Mouse (Mus musculus) hindbrain, embryonic 13.5 days (tissue): ENCODE results near the gene 2010111I01Rik. TPM values are rescaled to one million over a fixed set of nuclear protein-coding genes. Genes with fewer than 3 reads are reported as not detected.

ENCODE experiments used
- ATAC-seq: fragments of 200-750 bp; cut with Nextera tagmentation; 2 replicates; pipeline ENCODE4 v1.8.0; 2017; ENCODE audit warnings: moderate TSS enrichment; ENCODE audit not compliant: low FRiP score
- H3K27ac ChIP-seq: fragments of 300-500 bp; sonication (generic); 2 replicates; pipeline ENCODE4 v1.5.1; 2015; ENCODE audit warnings: inconsistent platforms, mild to moderate bottlenecking, moderate library complexity
- H3K27me3 ChIP-seq: fragments of 300-500 bp; sonication (generic); 2 replicates; pipeline ENCODE4 v1.6.1; 2015; ENCODE audit warnings: mild to moderate bottlenecking, inconsistent platforms
- H3K36me3 ChIP-seq: fragments of 300-500 bp; sonication (generic); 2 replicates; pipeline ENCODE4 v1.6.1; 2015; ENCODE audit warnings: mild to moderate bottlenecking, inconsistent platforms
- H3K4me1 ChIP-seq: fragments of 300-500 bp; sonication (generic); replicated peaks from 2 replicates; pipeline ENCODE4 v1.6.1; 2015; ENCODE audit warnings: inconsistent platforms
- H3K4me2 ChIP-seq: fragments of 300-500 bp; sonication (generic); 2 replicates; pipeline ENCODE4 v1.6.1; 2015; ENCODE audit warnings: inconsistent platforms, mild to moderate bottlenecking, moderate library complexity
- H3K4me3 ChIP-seq: fragments of 300-500 bp; sonication (generic); 2 replicates; pipeline ENCODE4 v1.5.1; 2015; ENCODE audit warnings: mild to moderate bottlenecking, inconsistent platforms
- H3K9ac ChIP-seq: fragments of 300-500 bp; sonication (generic); 2 replicates; pipeline ENCODE4 v1.6.1; 2015; ENCODE audit warnings: mild to moderate bottlenecking, inconsistent platforms
- H3K9me3 ChIP-seq: fragments of 300-500 bp; sonication (generic); 2 replicates; pipeline ENCODE4 v1.6.1; 2016; ENCODE audit warnings: inconsistent platforms
- WGBS: fragments of 180-500 bp; shearing (Covaris S2); methylation state at CpG from one replicate; pipeline ENCODE4 v1.1.7; 2015; 5-methylcytosine and 5-hydroxymethylcytosine counted together
- polyA plus RNA-seq: library from polyadenylated mRNA; unstranded; fragments of >200 nt; fragmentation: Nextera tagmentation; extraction: Ambion mirVana; gene quantifications from 2 replicates; pipeline ENCODE4 v1.2.1, GENCODE M21; 2015

The 2010111I01Rik gene
- polyA plus RNA-seq, 1 experiment from 2014 or later, result 36.5 TPM

DNA sequence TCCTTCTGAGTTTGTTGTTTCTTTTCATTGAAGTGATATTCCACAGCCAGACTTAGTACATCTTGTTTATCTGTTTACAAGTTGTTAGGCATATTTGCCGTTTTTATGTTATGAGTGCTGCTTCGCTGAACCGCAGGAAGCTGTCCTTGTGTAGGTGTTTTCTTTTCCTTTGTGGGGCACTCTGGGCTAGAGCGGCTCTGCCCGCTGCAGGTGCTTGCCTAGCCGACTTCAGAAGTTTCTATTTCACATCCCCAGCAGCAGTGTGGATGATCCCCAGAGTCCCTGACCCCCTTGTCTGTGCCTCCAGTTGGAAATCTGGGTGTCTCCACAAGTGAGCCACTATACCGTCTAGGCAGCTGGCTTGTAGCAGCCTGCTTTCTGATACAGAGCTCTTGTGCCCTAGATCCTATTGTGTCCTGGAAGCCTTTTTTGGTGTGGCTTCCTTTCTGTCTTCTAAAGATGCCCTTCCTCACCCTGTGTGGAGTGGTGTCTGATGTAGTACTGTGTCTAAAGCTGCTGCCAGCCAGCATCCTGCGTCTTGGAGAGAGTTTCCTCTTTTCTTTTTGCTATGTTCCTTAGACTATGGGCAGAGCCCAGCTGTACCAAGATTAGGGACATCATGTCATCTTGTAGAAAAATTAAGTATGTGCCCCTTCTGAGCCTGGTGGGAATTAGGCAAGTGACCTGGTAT lies 285.2 kb downstream of the 2010111I01Rik start:
- Histone ChIP-seq H3K4me1 (peaks cover 10% of the 10 kb centered on the region; the same call in 1 of the 2 replicates), H3K9ac (no peak overlapping the region), H3K36me3 (no peaks in the 10 kb centered on the region), H3K9me3 (no peaks in the 10 kb centered on the region), H3K4me3 (no peak overlapping the region), H3K27ac (no peak overlapping the region), H3K27me3 (no peaks in the 10 kb centered on the region), H3K4me2 (no peak overlapping the region)
- ATAC-seq, result no peak
- WGBS, result 83% methylated on average over 8 of the region's 8 CpGs

GRCm38 (mm10) chr13:63250441-63250980 lies 285.8 kb downstream of the 2010111I01Rik start:
- Histone ChIP-seq H3K27me3 (no peaks in the 10 kb centered on the region), H3K9me3 (no peaks in the 10 kb centered on the region), H3K9ac (no peak overlapping the region), H3K4me1 (0 out of 2 replicates have a peak, but pooled peaks cover 8% of the 10 kb centered on the region), H3K4me2 (no peak overlapping the region), H3K36me3 (no peaks in the 10 kb centered on the region), H3K4me3 (no peak overlapping the region), H3K27ac (no peak overlapping the region)
- 95% methylated on average over 8 of the region's 8 CpGs for WGBS
- no peak for ATAC-seq

- ATAC-seq, result no peak
- Histone ChIP-seq H3K36me3 (no peaks in the 10 kb centered on the region), H3K9ac (no peak overlapping the region), H3K27ac (no peak overlapping the region), H3K4me1 (peaks cover 10% of the 10 kb centered on the region; the same call in 1 of the 2 replicates), H3K27me3 (no peaks in the 10 kb centered on the region), H3K4me2 (no peak overlapping the region), H3K9me3 (no peaks in the 10 kb centered on the region), H3K4me3 (no peak overlapping the region)
- WGBS, result 73% methylated on average over 12 of the region's 12 CpGs
Observed at GRCm38 (mm10) chr13:63251118-63251889, 286.6 kb downstream of the 2010111I01Rik start.

- ATAC-seq, result no peak
- no peaks in the 10 kb centered on the region for H3K27me3 ChIP-seq
- no peak overlapping the region for H3K4me2 ChIP-seq
- 97% methylated on average over 2 of the region's 2 CpGs for WGBS
- no peak overlapping the region for H3K4me3 ChIP-seq
- peaks cover 10% of the 10 kb centered on the region; the same call in 1 of the 2 replicates for H3K4me1 ChIP-seq
- no peaks in the 10 kb centered on the region for H3K9me3 ChIP-seq
- no peak overlapping the region for H3K27ac ChIP-seq
- H3K9ac ChIP-seq, result no peak overlapping the region
- H3K36me3 ChIP-seq, result 0 out of 2 replicates have a peak, but pooled peaks cover 5% of the 10 kb centered on the region
Observed at GRCm38 (mm10) chr13:63252295-63253010, 287.8 kb downstream of the 2010111I01Rik start.

DNA sequence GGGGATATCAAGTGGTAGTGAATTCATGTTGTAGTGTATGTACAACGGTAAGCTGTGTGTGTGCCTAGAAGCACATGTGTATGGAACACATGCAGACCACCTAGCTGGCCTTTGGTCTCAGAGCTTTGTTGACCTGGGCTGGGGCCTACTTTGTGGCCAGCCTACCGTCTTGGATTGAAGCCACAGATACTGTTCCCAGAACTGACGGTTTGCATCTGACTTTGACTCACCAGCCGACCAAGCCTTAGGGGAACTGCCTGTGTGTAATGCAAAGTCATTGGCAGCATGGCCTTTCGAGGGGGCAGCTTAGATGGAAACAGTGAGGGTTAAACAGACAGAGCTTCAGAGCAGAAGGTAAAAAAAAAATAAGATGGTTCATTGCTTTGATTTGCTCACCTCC lies 288.5 kb downstream of the 2010111I01Rik start:
- Histone ChIP-seq H3K4me2 (no peak overlapping the region), H3K9me3 (no peaks in the 10 kb centered on the region), H3K27me3 (no peaks in the 10 kb centered on the region), H3K9ac (no peak overlapping the region), H3K36me3 (0 out of 2 replicates have a peak, but pooled peaks cover 5% of the 10 kb centered on the region), H3K4me1 (peaks cover 10% of the 10 kb centered on the region; the same call in 1 of the 2 replicates), H3K27ac (no peak overlapping the region), H3K4me3 (no peak overlapping the region)
- no peak for ATAC-seq
- 81% methylated on average over 5 of the region's 5 CpGs for WGBS

GRCm38 (mm10) chr13:63253886-63254636 lies 289.4 kb downstream of the 2010111I01Rik start:
- H3K27me3 ChIP-seq, result no peaks in the 10 kb centered on the region
- peaks cover 14% of the 10 kb centered on the region; the same call in 1 of the 2 replicates for H3K4me1 ChIP-seq
- ATAC-seq, result no peak
- H3K4me2 ChIP-seq, result no peak overlapping the region
- no peaks in the 10 kb centered on the region for H3K9me3 ChIP-seq
- no peak overlapping the region for H3K9ac ChIP-seq
- H3K4me3 ChIP-seq, result no peak overlapping the region
- H3K36me3 ChIP-seq, result 0 out of 2 replicates have a peak, but pooled peaks cover 5% of the 10 kb centered on the region
- no peak overlapping the region for H3K27ac ChIP-seq
- 93% methylated on average over 7 of the region's 7 CpGs for WGBS

DNA sequence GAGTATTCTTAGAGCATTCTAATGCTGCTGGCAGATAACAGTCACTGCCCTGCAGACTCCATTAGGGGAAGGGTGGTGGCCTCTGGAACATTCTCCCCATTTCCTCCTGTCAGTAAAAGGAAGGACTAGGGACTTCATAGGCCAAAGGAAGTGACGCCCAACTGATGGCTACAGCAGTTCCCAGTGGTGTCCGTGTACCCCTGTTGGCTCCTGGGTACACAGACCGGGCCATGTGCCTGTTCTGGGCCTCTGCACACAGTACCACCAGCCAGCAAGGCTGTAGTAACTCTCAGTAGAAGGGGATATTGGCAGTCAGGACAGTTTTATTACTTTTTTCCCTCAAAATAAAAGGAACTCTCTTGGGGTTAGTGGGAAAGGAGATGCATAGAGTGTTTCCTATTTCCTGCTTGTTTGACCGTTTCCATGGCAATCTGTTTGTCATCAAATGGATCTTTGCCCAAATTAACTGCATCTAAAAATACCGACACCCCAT lies 290.9 kb downstream of the 2010111I01Rik start:
- 0 out of 2 replicates have a peak, but pooled peaks cover 5% of the 10 kb centered on the region for H3K36me3 ChIP-seq
- no peak overlapping the region for H3K9ac ChIP-seq
- no peak overlapping the region for H3K4me3 ChIP-seq
- WGBS, result 89% methylated on average over 5 of the region's 5 CpGs
- H3K27ac ChIP-seq, result no peak overlapping the region
- no peak for ATAC-seq
- no peak overlapping the region for H3K4me2 ChIP-seq
- peaks cover 22% of the 10 kb centered on the region for H3K4me1 ChIP-seq
- H3K9me3 ChIP-seq, result no peaks in the 10 kb centered on the region
- H3K27me3 ChIP-seq, result no peaks in the 10 kb centered on the region

DNA sequence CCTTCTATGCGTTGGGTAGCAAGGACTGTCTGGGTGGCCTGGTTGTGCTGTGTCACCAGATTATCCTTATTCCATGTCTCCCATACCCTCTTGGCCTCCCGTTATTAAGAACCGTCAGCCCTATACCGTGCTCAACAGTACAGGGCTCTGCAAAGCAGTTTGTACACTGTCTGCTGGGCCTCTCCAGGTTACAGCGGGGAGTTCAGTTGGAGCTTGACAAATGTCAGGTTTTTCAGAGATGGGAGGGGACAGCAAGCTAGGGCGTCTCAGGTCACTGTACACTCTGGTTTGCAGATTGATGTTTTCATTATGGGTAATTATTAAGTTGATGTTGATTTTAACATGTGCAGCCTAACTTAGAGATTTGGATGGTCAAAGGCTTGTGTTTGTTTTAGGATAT lies 291.5 kb downstream of the 2010111I01Rik start:
- peaks cover 28% of the 10 kb centered on the region for H3K4me1 ChIP-seq
- H3K27me3 ChIP-seq, result no peaks in the 10 kb centered on the region
- H3K36me3 ChIP-seq, result 0 out of 2 replicates have a peak, but pooled peaks cover 5% of the 10 kb centered on the region
- H3K9ac ChIP-seq, result no peak overlapping the region
- ATAC-seq, result no peak
- 85% methylated on average over 6 of the region's 6 CpGs for WGBS
- no peak overlapping the region for H3K4me2 ChIP-seq
- no peaks in the 10 kb centered on the region for H3K9me3 ChIP-seq
- no peak overlapping the region for H3K27ac ChIP-seq
- H3K4me3 ChIP-seq, result no peak overlapping the region

GRCm38 (mm10) chr13:63256807-63257206 lies 292.1 kb downstream of the 2010111I01Rik start:
- Histone ChIP-seq H3K4me3 (no peak overlapping the region), H3K4me2 (no peak overlapping the region), H3K36me3 (0 out of 2 replicates have a peak, but pooled peaks cover 5% of the 10 kb centered on the region), H3K9me3 (no peaks in the 10 kb centered on the region), H3K27me3 (no peaks in the 10 kb centered on the region), H3K9ac (no peak overlapping the region), H3K27ac (no peak overlapping the region), H3K4me1 (peaks cover 27% of the 10 kb centered on the region)
- ATAC-seq, result no peak
- WGBS, result 64% methylated on average over 7 of the region's 7 CpGs

DNA sequence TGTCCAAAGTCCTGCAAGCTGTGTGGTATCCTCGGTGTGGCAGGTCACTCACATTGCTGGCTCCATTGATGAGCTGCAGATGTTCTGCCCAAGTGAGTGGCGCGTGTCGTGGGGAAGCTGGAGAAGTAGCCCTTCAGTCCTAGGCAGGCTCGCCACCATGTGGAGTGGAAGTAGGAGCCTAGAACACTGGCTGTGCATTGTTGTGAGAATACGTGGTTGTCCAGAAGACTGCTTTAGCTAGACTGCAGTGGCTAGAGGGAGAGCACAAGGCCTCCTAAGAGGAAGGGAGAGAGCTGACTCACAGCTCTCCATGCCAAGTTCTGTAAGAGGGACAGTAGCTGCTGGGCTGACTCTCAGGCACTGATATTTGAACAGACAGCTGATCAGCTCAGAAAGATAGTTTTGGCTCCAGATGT lies 293.5 kb downstream of the 2010111I01Rik start:
- Histone ChIP-seq H3K9me3 (no peaks in the 10 kb centered on the region), H3K4me1 (peaks cover 27% of the 10 kb centered on the region), H3K4me2 (no peak overlapping the region), H3K4me3 (no peak overlapping the region), H3K36me3 (0 out of 2 replicates have a peak, but pooled peaks cover 5% of the 10 kb centered on the region), H3K9ac (no peak overlapping the region), H3K27ac (no peak overlapping the region), H3K27me3 (no peaks in the 10 kb centered on the region)
- no peak for ATAC-seq
- 75% methylated on average over 6 of the region's 6 CpGs for WGBS

DNA sequence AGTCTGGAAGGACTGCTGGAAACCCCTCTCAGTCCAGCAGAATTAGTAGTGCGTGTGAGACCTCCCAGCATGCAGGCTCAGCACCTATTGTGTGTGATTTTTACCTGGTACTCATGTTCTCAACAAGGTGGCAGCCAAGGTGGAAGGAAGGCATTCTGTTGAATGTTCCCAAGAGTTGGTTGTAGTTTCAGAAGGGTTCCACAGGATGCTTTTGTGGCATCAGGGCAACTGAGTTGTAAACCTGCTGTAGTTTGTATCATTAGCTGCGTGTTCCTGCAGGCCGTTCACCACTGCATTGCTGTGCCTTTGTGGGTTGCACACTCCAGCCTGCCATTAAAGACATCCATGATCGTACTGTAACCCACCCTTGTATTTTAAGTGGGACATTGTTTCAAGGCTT lies 294.0 kb downstream of the 2010111I01Rik start:
- Histone ChIP-seq H3K4me2 (no peak overlapping the region), H3K4me1 (peaks cover 27% of the 10 kb centered on the region), H3K9me3 (no peaks in the 10 kb centered on the region), H3K9ac (no peak overlapping the region), H3K36me3 (0 out of 2 replicates have a peak, but pooled peaks cover 5% of the 10 kb centered on the region), H3K27me3 (no peaks in the 10 kb centered on the region), H3K4me3 (no peak overlapping the region), H3K27ac (no peak overlapping the region)
- no peak for ATAC-seq
- 95% methylated on average over 4 of the region's 4 CpGs for WGBS
